Mouse (Mus musculus) layer of hippocampus, postnatal 14 days (tissue): ENCODE measurements around the gene Rasgef1c. TPM values are rescaled to one million over a fixed set of nuclear protein-coding genes. Genes with fewer than 3 reads are reported as not detected.
A peak's percentile ranks its signal among the peaks of the same experiment; 100 is the strongest.

Experiments used
- DNase-seq, 2 experiments: peaks; one replicate each; pipeline ENCODE4 v3.0.0; 2021 to 2022; ENCODE audit warnings: low spot score in 2 of 2, mixed read lengths in 1 of 2
- long read RNA-seq, 2 experiments: library from polyadenylated mRNA; stranded (forward); transcript quantifications; one replicate each; pipeline ENCODE4 v2.0.0; 2021
- total RNA-seq, 2 experiments: library from RNA; stranded (reverse); gene quantifications; 2 replicates each; pipeline ENCODE4 v1.2.3; 2021

The Rasgef1c gene
- total RNA-seq = 1 to 10 TPM; 2.8 TPM
- long read RNA-seq, experiment 1 = 0 reads
- long read RNA-seq, experiment 2, partial matches to known transcripts = 0 of 10 reads
- long read RNA-seq, experiment 2, other reads (novel, unspliced or antisense) = 6 of 10 reads

DNA sequence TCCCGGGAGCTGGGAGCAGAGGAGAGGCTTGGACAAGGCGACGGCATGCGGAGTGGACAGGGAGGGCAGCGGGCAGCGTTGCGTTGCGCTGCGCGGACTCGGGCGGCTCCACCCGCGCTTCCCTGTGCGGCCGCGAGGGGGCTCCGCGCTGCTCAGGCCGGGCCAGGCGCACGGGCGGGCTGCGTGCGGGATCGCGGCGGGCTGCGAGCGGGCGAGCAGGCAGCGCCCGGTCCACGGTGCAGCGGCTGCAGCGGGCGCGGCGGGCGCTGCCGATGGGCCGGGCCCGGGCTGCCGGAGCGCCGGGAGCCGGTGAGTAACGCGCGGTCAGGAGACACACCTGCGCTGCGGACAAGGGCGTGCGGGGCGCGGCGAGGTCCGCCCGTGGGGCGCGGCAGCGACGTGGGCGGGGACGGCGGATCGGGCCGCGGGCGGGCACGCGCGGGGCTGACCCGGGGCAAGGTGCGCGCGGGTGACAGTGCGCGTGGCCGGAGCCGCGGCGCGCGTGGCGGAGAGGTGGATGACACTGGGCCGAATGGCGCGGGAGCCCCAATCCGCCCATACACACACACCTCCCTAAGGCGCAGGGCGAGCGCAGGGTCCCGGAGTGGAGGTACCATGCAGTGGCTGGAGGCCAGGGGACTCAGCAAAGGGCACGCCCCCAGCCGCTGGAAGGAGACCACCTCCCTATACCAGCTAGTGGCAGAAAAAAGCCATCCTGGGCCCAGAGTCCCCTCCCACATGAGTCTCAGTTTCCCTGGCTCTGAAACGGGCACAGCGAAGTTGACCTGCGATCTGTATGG, at the start of gene Rasgef1c:
Gene Rasgef1c, plus strand, starts transcription at position 177 of the 800 bp plus-strand sequence.
- peak; percentile 56 to 67 for DNase-seq

DNA sequence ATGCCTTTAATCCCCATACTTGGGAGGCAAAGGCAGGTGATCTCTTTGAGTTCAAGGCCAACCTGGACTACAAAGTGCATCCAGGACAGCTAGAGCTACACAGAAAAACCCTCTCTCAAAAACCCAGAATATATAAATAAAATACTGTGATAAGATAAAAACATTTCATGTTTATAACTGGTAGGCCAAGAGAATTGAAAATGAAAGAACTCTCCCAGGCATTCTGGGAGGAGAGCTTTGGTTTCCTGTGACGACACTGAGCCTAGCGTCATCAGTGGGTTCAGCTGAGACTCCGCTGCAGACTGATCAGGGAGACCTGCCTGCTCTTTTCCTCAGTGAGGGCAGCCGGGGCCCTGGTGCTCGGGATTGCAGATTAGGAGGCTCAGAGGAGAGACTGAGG, 46.5 kb upstream of the Rasgef1c start:
- DNase-seq = no peak

- DNase-seq = no peak
Observed at GRCm38 (mm10) chr11:49861139-49861538, 40.5 kb upstream of the Rasgef1c start.

GRCm38 (mm10) chr11:49863926-49864325, 37.7 kb upstream of the Rasgef1c start:
- no peak for DNase-seq

GRCm38 (mm10) chr11:49867320-49867719, 34.3 kb upstream of the Rasgef1c start:
- DNase-seq = no peak

GRCm38 (mm10) chr11:49869762-49870161, 31.9 kb upstream of the Rasgef1c start:
- DNase-seq = peak; percentile 37 to 73

DNA sequence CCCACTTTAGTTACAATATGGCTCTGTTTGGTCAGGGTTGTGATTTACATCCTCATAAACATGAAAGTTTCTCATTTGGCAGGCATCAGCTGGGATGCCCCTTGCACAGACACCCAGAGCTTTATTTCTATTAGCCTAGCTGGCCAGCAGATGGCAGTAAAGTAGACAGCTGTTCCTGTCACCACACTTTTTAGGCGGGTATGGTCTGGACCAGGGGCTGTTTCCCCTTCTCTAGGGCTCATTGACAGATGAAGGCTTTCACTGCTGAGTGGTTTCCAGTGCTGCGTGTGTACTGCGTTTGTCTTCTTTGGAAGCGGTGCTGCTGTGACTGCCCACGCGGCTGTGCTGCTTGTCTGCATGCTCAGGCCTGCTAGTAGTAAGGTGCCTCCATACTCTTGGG, 29.7 kb upstream of the Rasgef1c start:
- peak; percentile 35 to 49 for DNase-seq

GRCm38 (mm10) chr11:49872779-49873178, 28.9 kb upstream of the Rasgef1c start:
- DNase-seq = no peak

GRCm38 (mm10) chr11:49876948-49877817, 24.5 kb upstream of the Rasgef1c start:
- no peak for DNase-seq

DNA sequence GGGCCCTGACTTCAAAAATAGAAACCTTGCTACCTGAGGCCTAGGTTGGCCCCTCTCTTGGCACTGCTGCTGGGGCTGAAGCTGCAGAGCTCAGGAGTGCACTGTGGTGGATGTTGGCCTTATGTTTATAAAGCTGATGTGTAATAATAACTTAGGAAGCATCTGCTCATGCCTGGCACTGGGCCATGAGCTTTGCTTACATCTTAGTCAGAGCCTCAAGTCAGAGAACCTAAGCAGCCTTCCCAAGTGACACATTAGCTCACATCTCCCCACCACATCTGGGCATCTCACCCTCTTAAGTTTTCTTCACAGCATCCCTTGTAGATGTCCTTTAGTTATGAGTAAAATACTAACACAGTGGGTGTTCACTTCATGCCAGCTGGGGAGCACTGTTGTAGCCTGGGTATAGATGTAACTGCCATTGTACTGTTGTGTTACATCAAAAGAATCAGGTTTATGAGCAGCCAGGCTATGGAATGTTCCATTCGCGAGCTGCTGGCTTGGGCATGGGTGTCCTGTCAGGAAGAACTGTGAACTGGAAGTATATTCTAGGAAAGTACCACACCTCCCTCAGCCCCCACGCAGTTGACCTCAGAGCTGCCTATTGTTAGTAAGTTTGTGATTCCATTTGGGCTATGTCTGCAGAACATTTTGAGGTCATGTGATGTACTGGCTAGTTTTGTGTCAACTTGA, 21.5 kb upstream of the Rasgef1c start:
- DNase-seq = no peak

- DNase-seq = no peak
Observed at GRCm38 (mm10) chr11:49883394-49883793, 18.2 kb upstream of the Rasgef1c start.

DNA sequence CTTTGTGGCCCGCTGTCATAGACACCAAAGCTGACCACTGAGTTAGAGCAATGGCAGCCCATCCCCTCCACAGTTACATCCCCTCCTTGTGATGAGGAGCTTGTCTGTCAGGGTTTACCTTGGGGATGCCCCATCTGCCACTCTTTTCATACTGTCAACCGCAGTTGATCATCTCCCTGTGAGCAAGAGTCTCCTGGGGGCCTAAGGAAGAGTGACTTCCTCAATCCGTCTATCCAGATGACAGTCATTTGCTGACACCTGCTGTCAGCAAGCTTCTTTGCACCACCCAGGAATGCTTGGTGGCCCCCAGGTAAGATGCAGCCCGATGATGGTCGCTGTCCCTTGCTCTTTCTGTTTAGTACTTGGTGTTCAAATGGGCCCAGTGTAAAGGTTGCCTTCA, 13.2 kb upstream of the Rasgef1c start:
- no peak for DNase-seq

- no peak for DNase-seq
Observed at GRCm38 (mm10) chr11:49891993-49892392, 9.6 kb upstream of the Rasgef1c start.

- DNase-seq = no peak
Observed at GRCm38 (mm10) chr11:49893806-49894205, 7.8 kb upstream of the Rasgef1c start.

- no peak for DNase-seq
Observed at GRCm38 (mm10) chr11:49895966-49896590, 5.6 kb upstream of the Rasgef1c start.

DNA sequence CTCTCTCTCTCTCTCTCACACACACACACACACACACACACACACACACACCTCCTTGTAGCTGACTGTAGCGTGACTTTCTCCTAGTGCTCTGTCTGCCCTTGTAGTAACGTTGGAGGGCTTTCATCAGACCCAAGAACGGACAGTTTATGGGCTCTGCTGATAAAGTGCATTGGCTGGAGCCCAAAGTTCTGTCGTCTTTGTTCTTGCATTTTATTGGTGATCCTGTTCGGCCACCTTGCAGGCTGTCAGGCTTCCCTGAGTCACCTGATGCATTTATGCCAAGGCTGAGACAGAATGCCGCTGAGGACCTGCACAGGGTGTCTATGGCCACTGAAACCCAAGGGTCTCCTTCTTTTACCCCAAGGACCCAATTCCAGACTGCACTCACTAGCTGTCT, 1.6 kb upstream of the Rasgef1c start:
- DNase-seq = no peak

DNA sequence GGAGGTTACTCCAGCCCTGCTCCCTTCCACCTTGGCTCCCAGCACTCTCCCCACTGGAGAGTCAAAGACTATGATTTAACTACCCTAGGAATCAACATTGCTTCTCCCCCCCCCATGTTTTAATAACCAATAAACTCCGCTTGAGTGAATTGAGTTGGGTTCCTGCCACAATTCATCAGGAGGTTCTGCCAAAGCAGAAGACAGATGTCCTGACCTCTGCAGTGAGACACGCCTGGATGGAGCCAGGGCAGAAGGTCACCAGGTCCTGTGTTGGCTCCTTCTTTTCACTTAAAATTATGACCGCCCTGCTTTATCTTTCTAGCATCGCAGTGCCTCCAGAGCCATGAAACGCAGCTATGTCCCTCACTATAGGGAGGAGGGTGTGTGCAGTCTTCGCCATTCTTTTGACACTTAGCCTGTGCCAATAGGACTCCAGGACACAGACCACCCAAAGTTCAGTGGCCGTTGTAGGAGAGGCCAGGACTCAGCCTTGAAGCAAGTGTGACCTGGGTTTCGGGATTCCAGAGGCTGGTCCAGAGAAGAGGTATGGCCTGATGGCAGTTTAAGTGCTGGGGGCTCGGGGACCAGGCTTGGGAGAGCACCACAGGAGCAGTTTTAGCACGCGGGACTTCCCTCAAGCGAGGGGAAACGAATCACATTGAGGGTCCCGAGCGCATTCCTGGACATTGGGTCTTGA, 525 bp upstream of the Rasgef1c start:
- DNase-seq = no peak

DNA sequence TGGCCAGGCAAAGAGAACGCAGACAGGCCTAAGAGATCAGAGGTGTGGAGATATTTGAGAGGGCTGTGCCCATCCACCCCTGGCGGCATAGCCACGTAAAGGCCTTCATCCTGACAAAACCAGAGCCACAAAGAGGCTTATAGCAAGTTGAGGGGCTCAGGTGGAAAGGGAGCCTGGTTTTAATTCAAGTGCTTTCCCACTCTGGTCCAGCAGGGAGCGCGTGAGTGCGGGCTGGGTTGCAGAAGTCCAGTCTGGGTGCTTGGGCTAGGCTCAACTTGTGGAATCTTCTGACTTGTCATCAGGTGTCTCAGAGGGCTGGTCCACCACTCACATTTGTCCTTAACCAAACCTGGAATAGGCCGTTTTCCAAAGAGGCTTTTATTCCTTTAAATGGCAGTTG, 1.7 kb downstream of the Rasgef1c start:
- peak; percentile 67 to 70 for DNase-seq

- DNase-seq = no peak
Observed at GRCm38 (mm10) chr11:49918521-49919180, 17.0 kb downstream of the Rasgef1c start.

DNA sequence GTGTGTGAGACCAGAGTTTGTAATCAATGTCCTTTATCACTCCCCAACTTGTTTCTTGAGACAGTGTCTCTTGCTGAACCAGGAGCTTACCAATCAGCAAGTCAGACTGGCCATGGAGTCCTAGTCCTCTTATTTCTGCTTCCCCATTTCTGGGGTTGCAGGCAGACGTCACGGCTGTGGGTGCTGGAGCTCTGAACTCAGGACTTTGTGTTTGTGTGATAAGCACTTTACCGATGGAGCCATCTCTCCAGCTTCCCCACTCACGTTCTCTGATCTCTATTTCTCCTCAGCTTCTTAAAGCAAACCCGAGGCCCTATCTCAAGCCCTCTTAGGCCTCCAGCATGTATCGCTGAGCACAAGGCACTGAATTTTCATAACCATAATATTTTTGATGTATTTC, 17.7 kb downstream of the Rasgef1c start:
- DNase-seq = no peak
